Mouse (Mus musculus) layer of hippocampus, adult 8-10 months (tissue): ENCODE data around the gene Csdc2. TPM values are rescaled to one million over a fixed set of nuclear protein-coding genes. Genes with fewer than 3 reads are reported as not detected.
A peak's percentile ranks its signal among the peaks of the same experiment; 100 is the strongest.

Experiments used
- DNase-seq, 2 experiments: peaks; one replicate each; pipeline ENCODE4 v3.0.0; 2022; ENCODE audit warnings: low spot score in 2 of 2
- total RNA-seq, 4 experiments: library from RNA; stranded (reverse); gene quantifications; 2 replicates each; pipeline ENCODE4 v1.2.4; 2022

Gene Csdc2
- total RNA-seq, 4 experiments from 2014 or later, result 63.2 to 67.4 (median 65.9) TPM

DNA sequence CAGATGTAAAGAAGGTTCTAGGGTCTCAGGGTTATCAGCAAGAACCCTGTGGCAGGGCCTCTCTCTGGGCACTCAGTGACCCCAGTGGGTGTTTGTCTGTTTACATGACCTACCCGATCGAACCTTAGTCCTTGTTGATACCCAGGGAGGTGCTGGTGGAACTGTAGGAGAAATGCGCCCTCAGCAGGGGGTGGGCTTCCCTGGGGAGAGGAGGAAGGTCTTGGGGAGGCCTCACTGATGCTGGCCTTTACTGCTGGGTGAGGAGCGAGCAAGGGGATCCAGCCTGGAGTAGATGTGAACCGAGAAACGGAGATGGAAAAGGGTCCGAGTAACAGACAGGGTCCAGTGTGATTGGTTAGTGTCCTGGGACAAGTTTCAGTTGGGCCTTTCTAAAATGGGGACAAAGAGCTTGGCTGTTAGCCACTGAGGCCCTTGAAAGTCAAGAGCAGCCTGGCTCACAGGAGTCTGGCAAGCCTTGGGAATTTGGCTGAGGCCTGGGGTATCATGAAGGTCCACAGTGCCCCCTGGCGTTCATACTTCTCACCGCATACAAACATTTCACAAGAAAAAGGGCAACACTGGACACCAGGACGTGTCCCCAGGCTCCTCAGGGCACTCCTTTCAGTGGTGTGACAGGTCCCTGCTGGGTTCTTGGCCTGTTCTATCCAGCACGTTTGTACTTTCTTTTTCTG is 53.0 kb downstream of the Csdc2 start:
- DNase-seq, result peak; percentile 86 to 91

DNA sequence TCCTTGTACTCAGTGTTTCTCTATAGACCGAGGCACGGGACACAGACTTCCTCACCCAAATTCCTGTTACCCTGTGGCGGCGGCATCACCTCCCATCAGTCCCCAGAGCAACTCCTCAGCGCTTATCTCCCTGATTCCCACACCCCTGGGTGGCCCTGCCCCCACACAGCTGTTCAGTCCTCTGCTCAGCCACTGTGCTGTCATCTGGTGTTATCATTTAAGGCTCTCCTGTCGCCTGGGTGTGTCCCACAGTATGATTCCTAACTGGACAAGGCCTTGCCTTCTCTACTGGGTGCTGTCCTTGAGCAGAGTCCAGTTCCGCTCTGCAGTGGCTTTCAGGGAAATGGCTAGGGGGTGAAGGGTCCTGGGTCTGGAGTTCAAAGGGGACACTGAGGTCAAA is 54.0 kb downstream of the Csdc2 start:
- no peak for DNase-seq

- no peak for DNase-seq
These were observed 57.4 kb downstream of the Csdc2 start for GRCm38 (mm10) chr15:81993992-81994391.

Other genes with a start within 250 kb of the Csdc2 start
- 10 to 100 TPM in 3 of 4 experiments, 1 to 10 TPM in 1; 9.9 to 14.4 (median 10.6) TPM for gene Chadl, start 239.5 kb upstream of the Csdc2 start, total RNA-seq
- 100 to 1,000 TPM; 123 to 147 (median 135) TPM for gene Zc3h7b, start 191.7 kb upstream of the Csdc2 start, total RNA-seq
- 100 to 1,000 TPM; 157 to 176 (median 168) TPM for gene Rangap1, start 191.2 kb upstream of the Csdc2 start, total RNA-seq
- gene Tef, start 134.3 kb upstream of the Csdc2 start, total RNA-seq, result 100 to 1,000 TPM; 227 to 350 (median 284) TPM
- gene Tob2, start 78.0 kb upstream of the Csdc2 start, total RNA-seq, result 10 to 100 TPM; 24.8 to 39.6 (median 30.6) TPM
- gene Phf5a, start 64.8 kb upstream of the Csdc2 start, total RNA-seq, result 10 to 100 TPM; 35.7 to 44.3 (median 36.7) TPM
- gene Aco2, start 64.5 kb upstream of the Csdc2 start, total RNA-seq, result 100 to 1,000 TPM; 456 to 502 (median 473) TPM
- gene Polr3h, start 10.5 kb upstream of the Csdc2 start, total RNA-seq, result 10 to 100 TPM; 39.5 to 50.1 (median 47.8) TPM
- gene Pmm1, start 24.2 kb downstream of the Csdc2 start, total RNA-seq, result 100 to 1,000 TPM; 190 to 206 (median 199) TPM
- gene 1700029P11Rik, start 43.8 kb downstream of the Csdc2 start, total RNA-seq, result not detected
- 10 to 100 TPM; 27.4 to 35.4 (median 28.9) TPM for gene Xrcc6, start 51.1 kb downstream of the Csdc2 start, total RNA-seq
- 100 to 1,000 TPM in 2 of 4 experiments, 10 to 100 TPM in 2; 90.4 to 112 (median 101) TPM for gene Desi1, start 97.1 kb downstream of the Csdc2 start, total RNA-seq
- gene Snu13, start 110.8 kb downstream of the Csdc2 start, total RNA-seq, result 100 to 1,000 TPM in 3 of 4 experiments, 10 to 100 TPM in 1; 98.4 to 120 (median 115) TPM
- gene 4930407I10Rik, start 122.4 kb downstream of the Csdc2 start, total RNA-seq, result not detected
- gene Mei1, start 133.2 kb downstream of the Csdc2 start, total RNA-seq, result under 1 TPM; 0.35 to 0.87 (median 0.66) TPM
- 10 to 100 TPM; 10.4 to 14.3 (median 13.0) TPM for gene Ccdc134, start 191.2 kb downstream of the Csdc2 start, total RNA-seq
- 100 to 1,000 TPM; 175 to 214 (median 189) TPM for gene Srebf2, start 210.4 kb downstream of the Csdc2 start, total RNA-seq